Mouse (Mus musculus) kidney, postnatal 0 days (tissue): ENCODE data around the gene Tsfm. TPM values are rescaled to one million over a fixed set of nuclear protein-coding genes. Genes with fewer than 3 reads are reported as not detected.

Source experiments
- ATAC-seq: fragments of 200-750 bp; cut with Nextera tagmentation; replicated peaks from 2 replicates; pipeline ENCODE4 v1.8.0; 2017; ENCODE audit warnings: low read depth, moderate number of reproducible peaks, moderate TSS enrichment, moderate library complexity; ENCODE audit not compliant: low FRiP score
- DNase-seq: peaks from one replicate; pipeline ENCODE4 v3.0.0-alpha.2; 2016; ENCODE audit warnings: low spot score
- H3K27ac ChIP-seq: fragments of 300-500 bp; sonication (generic); 2 replicates; pipeline ENCODE4 v1.5.1; 2014; ENCODE audit warnings: mild to moderate bottlenecking
- H3K27me3 ChIP-seq: fragments of 300-500 bp; sonication (generic); 2 replicates; pipeline ENCODE4 v1.6.1; 2014; ENCODE audit warnings: low read length, mixed read lengths; ENCODE audit not compliant: insufficient read depth
- H3K36me3 ChIP-seq: fragments of 300-500 bp; sonication (generic); 2 replicates; pipeline ENCODE4 v1.6.1; 2014; ENCODE audit warnings: low read length, mixed read lengths; ENCODE audit not compliant: insufficient read depth
- H3K4me1 ChIP-seq: fragments of 300-500 bp; sonication (generic); replicated peaks from 2 replicates; pipeline ENCODE4 v1.6.1; 2014; ENCODE audit warnings: antibody characterized with exemption, low read length, mixed read lengths; ENCODE audit not compliant: insufficient read depth
- H3K4me2 ChIP-seq: fragments of 300-500 bp; sonication (generic); 2 replicates; pipeline ENCODE4 v1.6.1; 2014; ENCODE audit warnings: mild to moderate bottlenecking, low read length, moderate library complexity, mixed read lengths
- H3K4me3 ChIP-seq: fragments of 300-500 bp; sonication (generic); replicated peaks from 2 replicates; pipeline ENCODE4 v1.5.1; 2014; ENCODE audit warnings: low read depth, low read length
- H3K9ac ChIP-seq: fragments of 300-500 bp; sonication (generic); 2 replicates; pipeline ENCODE4 v1.6.1; 2014; ENCODE audit warnings: low read depth, low read length
- H3K9me3 ChIP-seq: fragments of 300-500 bp; sonication (generic); replicated peaks from 2 replicates; pipeline ENCODE4 v1.6.1; 2016; ENCODE audit warnings: low read length, inconsistent platforms, mixed read lengths
- CTCF ChIP-seq: IDR thresholded peaks from 2 replicates; pipeline ENCODE4 v1.5.1; 2016; ENCODE audit warnings: antibody characterized with exemption, low read depth, mild to moderate bottlenecking, moderate library complexity
- WGBS: fragments of 180-500 bp; shearing (Covaris S2); extraction: QIAGEN DNeasy Blood & Tissue Kit; methylation state at CpG from one replicate; pipeline ENCODE4 v1.1.7; 2014; 5-methylcytosine and 5-hydroxymethylcytosine counted together
- polyA plus RNA-seq: library from polyadenylated mRNA; unstranded; fragments of >200 nt; fragmentation: Nextera tagmentation; extraction: Ambion mirVana; gene quantifications from 2 replicates; pipeline ENCODE4 v1.2.1, GENCODE M21; 2015

Tsfm gene
- polyA plus RNA-seq, 1 experiment from 2014 or later = 97.3 TPM

DNA sequence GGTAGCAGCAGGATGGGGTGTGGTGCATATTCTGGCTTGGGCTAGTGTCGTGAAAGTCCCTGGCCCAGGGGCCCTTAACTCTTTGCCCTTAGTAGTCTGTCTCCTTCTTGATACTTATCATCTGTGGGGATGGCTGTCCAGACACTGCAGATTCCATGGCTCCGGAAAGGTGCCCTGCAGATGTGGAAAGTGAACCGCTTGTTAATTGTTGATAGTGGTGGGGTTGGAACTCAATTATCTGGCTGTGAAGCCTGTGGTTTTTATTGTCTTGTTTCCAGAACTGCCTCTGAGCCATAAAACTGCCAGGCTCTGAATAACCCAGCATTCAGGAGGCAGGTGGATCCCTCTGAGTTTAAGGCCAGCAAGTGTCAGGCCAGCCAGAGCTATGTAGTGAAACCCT lies 39.0 kb downstream of the Tsfm start:
- 48% methylated on average over 3 of the region's 3 CpGs for WGBS
- Histone ChIP-seq H3K4me1 (peaks cover 25% of the 10 kb centered on the region), H3K4me2 (no peak overlapping the region), H3K9ac (no peak overlapping the region), H3K27me3 (no peaks in the 10 kb centered on the region), H3K4me3 (no peak overlapping the region), H3K9me3 (no peaks in the 10 kb centered on the region), H3K27ac (no peak overlapping the region), H3K36me3 (peaks cover 51% of the 10 kb centered on the region)
- ATAC-seq (no peak), DNase-seq (no peak)
- TF ChIP-seq CTCF = no peak

DNA sequence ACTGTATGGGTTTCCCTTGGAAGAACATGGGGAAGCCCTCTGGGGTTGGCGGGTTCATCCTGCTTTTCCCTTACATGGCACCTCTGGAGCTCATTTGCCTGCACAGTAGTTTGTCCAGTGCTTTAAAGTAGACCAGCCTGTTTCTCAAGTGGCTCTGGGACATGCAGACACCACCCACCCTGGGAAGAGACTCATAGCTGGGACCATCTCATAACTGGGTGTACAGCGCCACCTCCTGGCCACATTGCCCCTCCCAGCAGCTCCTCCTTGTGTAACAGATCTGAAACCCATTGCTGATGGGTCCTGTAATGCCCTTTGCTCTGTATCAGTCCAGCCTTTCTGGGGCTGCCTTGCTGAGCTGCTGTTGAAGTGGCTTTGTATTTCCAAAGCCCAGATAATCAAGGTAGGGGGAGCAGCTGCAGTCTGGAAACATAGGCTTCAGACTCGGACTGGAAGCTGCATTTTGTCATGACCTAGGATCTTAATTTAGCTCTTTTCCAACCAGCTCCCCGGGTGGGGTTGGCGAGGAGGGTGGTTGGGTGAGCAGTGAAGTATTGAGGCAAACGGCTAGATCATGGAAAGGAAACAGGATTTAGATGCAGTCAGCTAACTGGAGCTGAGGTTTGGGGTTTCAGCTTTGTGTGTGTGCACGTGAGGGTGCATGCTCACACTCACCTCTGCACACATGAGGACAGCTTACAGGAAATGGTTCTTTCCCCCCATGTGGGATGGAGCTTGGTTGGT lies 40.2 kb downstream of the Tsfm start:
- H3K27ac ChIP-seq = no peak overlapping the region
- peak; percentile 94 for DNase-seq
- peak; percentile 97 for TF ChIP-seq CTCF
- H3K4me1 ChIP-seq = peaks cover 27% of the 10 kb centered on the region
- H3K27me3 ChIP-seq = no peaks in the 10 kb centered on the region
- H3K4me3 ChIP-seq = no peak overlapping the region
- H3K9ac ChIP-seq = no peak overlapping the region
- no peaks in the 10 kb centered on the region for H3K9me3 ChIP-seq
- ATAC-seq = peak; percentile 82
- no peak overlapping the region for H3K4me2 ChIP-seq
- H3K36me3 ChIP-seq = peaks cover 47% of the 10 kb centered on the region
- WGBS = 41% methylated on average over 7 of the region's 7 CpGs

DNA sequence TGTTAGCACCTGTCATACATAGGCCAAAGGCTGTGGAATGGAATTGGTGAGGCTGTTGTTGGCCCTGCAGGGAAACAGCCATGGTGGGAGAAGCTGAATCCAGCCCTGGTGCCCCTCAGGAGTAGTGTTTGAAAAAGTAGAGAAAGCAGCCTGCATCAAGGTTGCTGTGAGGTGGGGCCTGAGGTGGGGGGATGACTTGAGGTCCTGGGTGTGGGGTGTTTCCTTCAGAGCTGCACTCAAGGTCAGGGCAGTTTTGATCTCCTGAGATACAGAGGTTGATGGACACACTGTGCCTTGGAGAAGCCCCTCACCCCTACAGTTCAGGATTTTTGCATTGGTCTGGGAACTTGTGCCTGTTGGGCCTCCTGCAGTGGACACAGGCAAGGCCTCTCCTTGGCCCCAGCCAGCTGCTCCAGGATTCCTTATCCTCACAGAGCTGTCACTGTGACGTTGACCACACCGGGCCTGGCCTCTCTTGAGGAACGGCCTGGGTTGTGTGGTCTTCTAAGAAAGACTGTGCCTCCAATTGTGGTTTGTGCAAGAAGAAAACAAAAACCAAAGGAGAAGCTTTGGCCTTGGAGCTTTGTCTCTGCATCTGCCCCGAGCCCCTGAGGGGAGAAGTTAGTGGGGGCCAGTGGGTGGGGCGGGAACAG lies 42.0 kb downstream of the Tsfm start:
- no peak for DNase-seq
- Histone ChIP-seq H3K4me1 (peaks cover 44% of the 10 kb centered on the region), H3K4me3 (no peak overlapping the region), H3K9me3 (no peaks in the 10 kb centered on the region), H3K27ac (peak overlapping the region; percentile 77; the same call in 1 of the 2 replicates), H3K9ac (no peak overlapping the region), H3K27me3 (no peaks in the 10 kb centered on the region), H3K36me3 (peaks cover 30% of the 10 kb centered on the region), H3K4me2 (peak overlapping the region; percentile 3; the same call in 1 of the 2 replicates)
- 81% methylated on average over 4 of the region's 5 CpGs for WGBS
- TF ChIP-seq CTCF = no peak
- ATAC-seq = no peak

DNA sequence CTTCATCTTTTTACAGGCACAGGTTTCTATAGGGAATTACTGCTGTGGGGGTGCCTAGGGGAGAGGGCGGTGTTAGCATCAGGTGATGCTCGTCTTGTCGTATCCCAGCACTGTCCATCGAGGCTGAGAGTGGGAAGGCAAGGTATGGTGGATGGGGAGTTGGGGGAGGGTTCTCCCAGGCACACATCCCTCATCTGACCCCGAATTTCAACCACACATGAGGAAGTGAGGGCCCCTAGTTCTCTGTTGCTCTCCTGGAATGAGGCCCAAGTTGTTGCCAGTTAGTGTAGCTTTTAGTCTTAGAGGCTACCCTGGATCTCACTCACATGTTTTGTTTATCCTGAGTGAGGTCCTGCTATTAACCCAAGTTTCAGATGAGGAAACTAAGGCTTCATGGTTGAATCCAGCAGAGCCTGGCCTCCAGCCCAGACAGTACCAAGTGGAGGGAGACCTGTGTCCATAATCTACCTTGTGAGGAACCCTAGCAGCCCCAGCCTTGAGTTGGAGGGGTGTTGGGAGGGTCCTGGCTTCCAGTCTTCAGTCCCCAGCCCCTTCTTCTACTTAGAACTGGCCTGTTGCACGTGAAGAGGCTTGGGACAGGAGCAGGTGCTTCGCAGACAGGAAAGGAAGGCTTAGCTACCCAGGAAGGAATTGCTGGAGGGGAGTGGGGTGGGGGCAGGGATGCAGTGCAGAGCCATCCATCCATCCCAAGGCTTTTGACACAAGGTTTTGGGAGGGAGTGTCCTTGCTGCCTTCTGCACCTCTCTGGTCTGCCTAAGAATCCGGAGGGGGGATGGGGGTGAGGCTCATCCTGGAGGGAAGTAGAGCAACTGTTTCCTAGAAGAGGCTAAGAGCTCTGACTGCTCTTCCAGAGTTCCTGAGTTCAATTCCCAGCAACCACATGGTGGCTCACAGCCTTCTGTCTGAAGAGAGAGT lies 43.2 kb downstream of the Tsfm start:
- WGBS = 47% methylated on average over 8 of the region's 8 CpGs
- peak overlapping the region; percentile 5; the same call in 1 of the 2 replicates for H3K9ac ChIP-seq

DNA sequence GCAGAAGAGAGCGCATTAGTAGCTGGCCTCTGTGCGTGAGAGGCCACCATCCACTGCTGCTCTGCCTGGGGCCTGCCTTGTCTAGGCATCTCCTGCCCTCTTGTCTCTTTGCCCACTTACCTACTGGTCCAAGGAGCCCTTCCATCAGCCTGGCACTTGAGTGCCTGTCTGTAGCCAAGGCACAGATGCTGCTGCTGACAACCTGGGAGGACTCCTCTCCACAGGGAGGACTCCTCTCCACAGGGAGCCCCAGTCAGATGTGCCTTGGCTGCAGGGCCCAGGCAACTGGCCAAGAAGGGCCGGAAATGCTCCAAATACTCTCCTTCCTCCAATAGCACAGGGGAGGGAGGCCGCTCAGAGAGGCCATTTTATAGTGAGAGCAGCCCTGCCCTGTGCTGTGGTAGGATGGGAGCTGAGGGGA lies 44.1 kb downstream of the Tsfm start:
- Histone ChIP-seq H3K4me3 (no peak overlapping the region), H3K36me3 (0 out of 2 replicates have a peak, but pooled peaks cover 13% of the 10 kb centered on the region), H3K9ac (peak overlapping the region; percentile 3; the same call in 1 of the 2 replicates), H3K4me2 (peak overlapping the region; percentile 19; the same call in 1 of the 2 replicates), H3K27ac (peak overlapping the region; percentile 77), H3K27me3 (no peaks in the 10 kb centered on the region), H3K4me1 (peaks cover 65% of the 10 kb centered on the region), H3K9me3 (no peaks in the 10 kb centered on the region)
- ATAC-seq (peak; percentile 38; the same call in 1 of the 2 replicates), DNase-seq (peak; percentile 94)
- no peak for TF ChIP-seq CTCF
- 49% methylated on average over 4 of the region's 4 CpGs for WGBS

More for the DNA sequence above, 43.2 kb downstream of the Tsfm start:
- no peak overlapping the region for H3K4me3 ChIP-seq
- H3K4me2 ChIP-seq = peak overlapping the region; percentile 19
- peak overlapping the region; percentile 77 for H3K27ac ChIP-seq
- TF ChIP-seq CTCF = no peak
- no peak for ATAC-seq
- H3K4me1 ChIP-seq = peaks cover 56% of the 10 kb centered on the region
- no peak for DNase-seq
- no peaks in the 10 kb centered on the region for H3K27me3 ChIP-seq
- H3K9me3 ChIP-seq = no peaks in the 10 kb centered on the region
- peaks cover 22% of the 10 kb centered on the region for H3K36me3 ChIP-seq

DNA sequence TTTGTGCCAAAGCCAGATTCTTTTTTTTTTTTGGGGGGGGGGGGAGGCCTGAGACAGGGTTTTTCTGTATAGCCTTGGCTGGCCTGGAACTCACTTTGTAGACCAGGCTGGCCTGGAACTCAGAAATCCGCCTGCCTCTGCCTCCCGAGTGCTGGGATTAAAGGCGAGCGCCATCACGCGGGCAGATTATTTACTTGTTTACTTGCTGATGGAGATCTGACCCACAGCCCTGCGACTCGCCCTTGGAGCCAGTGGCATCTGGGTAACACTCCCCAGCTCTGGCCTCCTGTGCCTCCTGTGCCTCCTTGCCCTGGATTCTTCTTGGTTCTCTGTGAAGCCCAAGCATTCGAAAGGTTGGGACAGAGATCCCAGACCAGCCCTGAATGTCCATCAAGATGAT lies 45.1 kb downstream of the Tsfm start:
- 0 out of 2 replicates have a peak, but pooled peaks cover 9% of the 10 kb centered on the region for H3K36me3 ChIP-seq
- H3K4me2 ChIP-seq = no peak overlapping the region
- TF ChIP-seq CTCF = no peak
- peak overlapping the region; percentile 56 for H3K27ac ChIP-seq
- peaks cover 73% of the 10 kb centered on the region for H3K4me1 ChIP-seq
- 85% methylated on average over 9 of the region's 9 CpGs for WGBS
- DNase-seq = no peak
- H3K27me3 ChIP-seq = no peaks in the 10 kb centered on the region
- no peak overlapping the region for H3K4me3 ChIP-seq
- H3K9ac ChIP-seq = no peak overlapping the region
- no peak for ATAC-seq
- H3K9me3 ChIP-seq = no peaks in the 10 kb centered on the region
